Mouse (Mus musculus) midbrain, postnatal 0 days (tissue): ENCODE data around the gene Utrn. TPM values are rescaled to one million over a fixed set of nuclear protein-coding genes. Genes with fewer than 3 reads are reported as not detected.

Source experiments
- ATAC-seq: fragments of 200-750 bp; cut with Nextera tagmentation; 2 replicates; pipeline ENCODE4 v1.8.0; 2017; ENCODE audit warnings: moderate number of reproducible peaks, mild to moderate bottlenecking, moderate TSS enrichment, moderate library complexity; ENCODE audit not compliant: low FRiP score
- DNase-seq: peaks from one replicate; pipeline ENCODE4 v3.0.0-alpha.2; 2015; ENCODE audit warnings: low spot score
- H3K27ac ChIP-seq: fragments of 300-500 bp; sonication (generic); 2 replicates; pipeline ENCODE4 v1.5.1; 2014; ENCODE audit warnings: low read depth, mild to moderate bottlenecking, low read length, mixed read lengths
- H3K27me3 ChIP-seq: fragments of 300-500 bp; sonication (generic); 2 replicates; pipeline ENCODE4 v1.6.1; 2014; ENCODE audit warnings: low read length, control low read depth, mixed read lengths; ENCODE audit not compliant: insufficient read depth
- H3K36me3 ChIP-seq: fragments of 300-500 bp; sonication (generic); 2 replicates; pipeline ENCODE4 v1.6.1; 2014; ENCODE audit warnings: low read length, control low read depth, mixed read lengths; ENCODE audit not compliant: insufficient read depth
- H3K4me1 ChIP-seq: fragments of 300-500 bp; sonication (generic); 2 replicates; pipeline ENCODE4 v1.6.1; 2014; ENCODE audit warnings: mild to moderate bottlenecking, control low read depth, antibody characterized with exemption, low read length, mixed read lengths; ENCODE audit not compliant: insufficient read depth
- H3K4me2 ChIP-seq: fragments of 300-500 bp; sonication (generic); 2 replicates; pipeline ENCODE4 v1.6.1; 2014; ENCODE audit warnings: low read depth, mild to moderate bottlenecking, low read length, mixed read lengths; ENCODE audit not compliant: poor library complexity, severe bottlenecking
- H3K4me3 ChIP-seq: fragments of 300-500 bp; sonication (generic); 2 replicates; pipeline ENCODE4 v1.5.1; 2014; ENCODE audit warnings: low read depth, mild to moderate bottlenecking, low read length, moderate library complexity
- H3K9ac ChIP-seq: fragments of 300-500 bp; sonication (generic); replicated peaks from 2 replicates; pipeline ENCODE4 v1.6.1; 2014; ENCODE audit warnings: mild to moderate bottlenecking, low read length, moderate library complexity, mixed read lengths; ENCODE audit not compliant: poor library complexity, severe bottlenecking
- H3K9me3 ChIP-seq: fragments of 300-500 bp; sonication (generic); 2 replicates; pipeline ENCODE4 v1.6.1; 2016; ENCODE audit warnings: low read length, control low read depth
- CTCF ChIP-seq: IDR thresholded peaks from 2 replicates; pipeline ENCODE4 v1.5.1; 2016; ENCODE audit warnings: antibody characterized with exemption, mild to moderate bottlenecking
- WGBS: fragments of 180-500 bp; shearing (Covaris S2); extraction: QIAGEN DNeasy Blood & Tissue Kit; methylation state at CpG from one replicate; pipeline ENCODE4 v1.1.7; 2014; 5-methylcytosine and 5-hydroxymethylcytosine counted together
- polyA plus RNA-seq: library from polyadenylated mRNA; unstranded; fragments of >200 nt; fragmentation: Nextera tagmentation; extraction: Ambion mirVana; gene quantifications from 2 replicates; pipeline ENCODE4 v1.2.1, GENCODE M21; 2015
- total RNA-seq: library from RNA; depleted of rRNA; stranded (reverse); fragments of >200 nt; gene quantifications from 2 replicates; pipeline ENCODE4 v1.2.3, GENCODE M21; 2014

Utrn gene
- total and polyA plus RNA-seq, 2 experiments from 2014 or later = 15.4 to 20.6 TPM

GRCm38 (mm10) chr10:12534801-12535200, 334.4 kb downstream of the Utrn start:
- Histone ChIP-seq H3K27ac (no peak overlapping the region), H3K9me3 (no peaks in the 10 kb centered on the region), H3K36me3 (no peaks in the 10 kb centered on the region), H3K4me1 (no peaks in the 10 kb centered on the region), H3K4me3 (no peak overlapping the region), H3K27me3 (no peaks in the 10 kb centered on the region), H3K9ac (no peak overlapping the region), H3K4me2 (no peak overlapping the region)
- ATAC-seq (no peak), DNase-seq (no peak)
- TF ChIP-seq CTCF = no peak
- WGBS = 74% methylated on average over 3 of the region's 3 CpGs

GRCm38 (mm10) chr10:12534301-12534700, 334.9 kb downstream of the Utrn start:
- Histone ChIP-seq H3K36me3 (no peaks in the 10 kb centered on the region), H3K4me3 (no peak overlapping the region), H3K27me3 (no peaks in the 10 kb centered on the region), H3K9ac (no peak overlapping the region), H3K9me3 (no peaks in the 10 kb centered on the region), H3K27ac (no peak overlapping the region), H3K4me2 (no peak overlapping the region), H3K4me1 (no peaks in the 10 kb centered on the region)
- 93% methylated on average over 3 of the region's 3 CpGs for WGBS
- DNase-seq = no peak
- no peak for ATAC-seq
- no peak for TF ChIP-seq CTCF

- ATAC-seq = no peak
- WGBS = 68% methylated on average over 1 of the region's 1 CpGs
Observed at GRCm38 (mm10) chr10:12522078-12522477, 347.1 kb downstream of the Utrn start.

GRCm38 (mm10) chr10:12518162-12518561, 351.0 kb downstream of the Utrn start:
- WGBS = 89% methylated on average over 3 of the region's 3 CpGs
- TF ChIP-seq CTCF = no peak
- DNase-seq (no peak), ATAC-seq (no peak)
- H3K4me3 ChIP-seq = no peak overlapping the region
- H3K27me3 ChIP-seq = no peaks in the 10 kb centered on the region
- H3K4me2 ChIP-seq = no peak overlapping the region
- H3K4me1 ChIP-seq = no peaks in the 10 kb centered on the region
- H3K9me3 ChIP-seq = no peaks in the 10 kb centered on the region
- no peak overlapping the region for H3K9ac ChIP-seq
- H3K27ac ChIP-seq = no peak overlapping the region
- no peaks in the 10 kb centered on the region for H3K36me3 ChIP-seq

More at GRCm38 (mm10) chr10:12522078-12522477, 347.1 kb downstream of the Utrn start:
- Histone ChIP-seq H3K27ac (no peak overlapping the region), H3K4me1 (no peaks in the 10 kb centered on the region), H3K36me3 (no peaks in the 10 kb centered on the region), H3K4me3 (no peak overlapping the region), H3K9ac (no peak overlapping the region), H3K4me2 (no peak overlapping the region), H3K9me3 (no peaks in the 10 kb centered on the region), H3K27me3 (no peaks in the 10 kb centered on the region)
- no peak for TF ChIP-seq CTCF
- no peak for DNase-seq

- Histone ChIP-seq H3K27me3 (no peaks in the 10 kb centered on the region), H3K27ac (no peak overlapping the region), H3K4me3 (no peak overlapping the region), H3K9ac (no peak overlapping the region), H3K9me3 (no peaks in the 10 kb centered on the region), H3K4me1 (no peaks in the 10 kb centered on the region), H3K4me2 (no peak overlapping the region), H3K36me3 (no peaks in the 10 kb centered on the region)
- WGBS = 93% methylated on average over 7 of the region's 7 CpGs
- TF ChIP-seq CTCF = no peak
- ATAC-seq (no peak), DNase-seq (no peak)
Observed at GRCm38 (mm10) chr10:12505568-12505967, 363.6 kb downstream of the Utrn start.

GRCm38 (mm10) chr10:12500489-12500888, 368.7 kb downstream of the Utrn start:
- Histone ChIP-seq H3K9me3 (no peaks in the 10 kb centered on the region), H3K9ac (no peak overlapping the region), H3K4me1 (no peaks in the 10 kb centered on the region), H3K4me3 (no peak overlapping the region), H3K36me3 (no peaks in the 10 kb centered on the region), H3K4me2 (no peak overlapping the region), H3K27ac (no peak overlapping the region), H3K27me3 (no peaks in the 10 kb centered on the region)
- WGBS = 94% methylated on average over 5 of the region's 5 CpGs
- TF ChIP-seq CTCF = no peak
- DNase-seq = no peak
- ATAC-seq = no peak
